Mouse (Mus musculus) neural tube, embryonic 15.5 days (tissue): ENCODE measurements around the gene Drg1. TPM values are rescaled to one million over a fixed set of nuclear protein-coding genes. Genes with fewer than 3 reads are reported as not detected.
"Not testable (repeated sequence)": the region's sequence is repeated elsewhere in the genome, so short reads cannot be mapped to it uniquely, and the experiment has no call there.

Experiments used
- ATAC-seq: fragments of 200-750 bp; cut with Nextera tagmentation; 2 replicates; pipeline ENCODE4 v1.8.0; 2017; ENCODE audit warnings: mild to moderate bottlenecking, moderate TSS enrichment, moderate library complexity; ENCODE audit not compliant: low FRiP score
- H3K27ac ChIP-seq: fragments of 300-500 bp; sonication (generic); replicated peaks from 2 replicates; pipeline ENCODE4 v1.5.1; 2015; ENCODE audit warnings: mild to moderate bottlenecking, inconsistent platforms
- H3K27me3 ChIP-seq: fragments of 300-500 bp; sonication (generic); replicated peaks from 2 replicates; pipeline ENCODE4 v1.6.1; 2015; ENCODE audit warnings: inconsistent platforms
- H3K36me3 ChIP-seq: fragments of 300-500 bp; sonication (generic); 2 replicates; pipeline ENCODE4 v1.6.1; 2015; ENCODE audit warnings: inconsistent platforms
- H3K4me1 ChIP-seq: fragments of 300-500 bp; sonication (generic); 2 replicates; pipeline ENCODE4 v1.6.1; 2015; ENCODE audit warnings: inconsistent platforms
- H3K4me2 ChIP-seq: fragments of 300-500 bp; sonication (generic); 2 replicates; pipeline ENCODE4 v1.6.1; 2015; ENCODE audit warnings: inconsistent platforms, mild to moderate bottlenecking, moderate library complexity
- H3K4me3 ChIP-seq: fragments of 300-500 bp; sonication (generic); replicated peaks from 2 replicates; pipeline ENCODE4 v1.5.1; 2015; ENCODE audit warnings: mild to moderate bottlenecking, inconsistent platforms
- H3K9ac ChIP-seq: fragments of 300-500 bp; sonication (generic); replicated peaks from 2 replicates; pipeline ENCODE4 v1.6.1; 2015; ENCODE audit warnings: mild to moderate bottlenecking, inconsistent platforms
- H3K9me3 ChIP-seq: fragments of 300-500 bp; sonication (generic); replicated peaks from 2 replicates; pipeline ENCODE4 v1.6.1; 2016; ENCODE audit warnings: inconsistent platforms
- WGBS: fragments of 180-500 bp; shearing (Covaris S2); methylation state at CpG from one replicate; pipeline ENCODE4 v1.1.7; 2015; ENCODE audit warnings: mixed read lengths; 5-methylcytosine and 5-hydroxymethylcytosine counted together
- polyA plus RNA-seq: library from polyadenylated mRNA; unstranded; fragments of >200 nt; fragmentation: Nextera tagmentation; extraction: Ambion mirVana; gene quantifications from 2 replicates; pipeline ENCODE4 v1.2.1, GENCODE M21; 2015

Gene Drg1
- polyA plus RNA-seq, 1 experiment from 2014 or later: 194 TPM

GRCm38 (mm10) chr11:3140967-3141535 lies 125.2 kb downstream of the Drg1 start:
- not testable (repeated sequence) for H3K9ac ChIP-seq, H3K4me3 ChIP-seq, H3K4me1 ChIP-seq, ATAC-seq, H3K36me3 ChIP-seq, H3K27me3 ChIP-seq, H3K4me2 ChIP-seq, H3K27ac ChIP-seq
- peaks cover 17% of the 10 kb centered on the region for H3K9me3 ChIP-seq

GRCm38 (mm10) chr11:3138323-3138722 lies 127.9 kb downstream of the Drg1 start:
- not testable (repeated sequence) for H3K4me3 ChIP-seq, H3K27ac ChIP-seq, H3K27me3 ChIP-seq, H3K9ac ChIP-seq, H3K36me3 ChIP-seq, H3K4me2 ChIP-seq, H3K4me1 ChIP-seq, ATAC-seq
- WGBS: 84% methylated on average over 2 of the region's 2 CpGs
- H3K9me3 ChIP-seq: peaks cover 20% of the 10 kb centered on the region

Other genes starting within 250 kb of the Drg1 start
- 15.7 and 16.2 TPM in 2 replicates for gene Sfi1, start 73.0 kb downstream of the Drg1 start, polyA plus RNA-seq
- gene Eif4enif1, start 64.0 kb downstream of the Drg1 start, polyA plus RNA-seq: 48.1 and 53.1 TPM in 2 replicates
- gene Patz1, start 22.5 kb upstream of the Drg1 start, polyA plus RNA-seq: 39.5 and 49.2 TPM in 2 replicates
- gene Pik3ip1, start 64.0 kb upstream of the Drg1 start, polyA plus RNA-seq: 28.7 and 35.3 TPM in 2 replicates
- gene Limk2, start 142.8 kb upstream of the Drg1 start, polyA plus RNA-seq: 141 and 158 TPM in 2 replicates
- gene Rnf185, start 185.9 kb upstream of the Drg1 start, polyA plus RNA-seq: 36.4 and 39.5 TPM in 2 replicates
- 2.4 and 3.7 TPM in 2 replicates for gene Pla2g3, start 221.9 kb upstream of the Drg1 start, polyA plus RNA-seq
- 11.6 TPM in 2 replicates for gene Inpp5j, start 238.4 kb upstream of the Drg1 start, polyA plus RNA-seq
- gene Selenom, start 248.3 kb upstream of the Drg1 start, polyA plus RNA-seq: 174 and 188 TPM in 2 replicates